Mouse (Mus musculus) spleen, postnatal 4 days (tissue): ENCODE results near the gene Rpl13a.

ENCODE experiments used
- DNase-seq, 2 experiments: peaks; one replicate each; pipeline ENCODE4 v3.0.0; 2022; ENCODE audit warnings: low spot score in 2 of 2

Rpl13a gene

DNA sequence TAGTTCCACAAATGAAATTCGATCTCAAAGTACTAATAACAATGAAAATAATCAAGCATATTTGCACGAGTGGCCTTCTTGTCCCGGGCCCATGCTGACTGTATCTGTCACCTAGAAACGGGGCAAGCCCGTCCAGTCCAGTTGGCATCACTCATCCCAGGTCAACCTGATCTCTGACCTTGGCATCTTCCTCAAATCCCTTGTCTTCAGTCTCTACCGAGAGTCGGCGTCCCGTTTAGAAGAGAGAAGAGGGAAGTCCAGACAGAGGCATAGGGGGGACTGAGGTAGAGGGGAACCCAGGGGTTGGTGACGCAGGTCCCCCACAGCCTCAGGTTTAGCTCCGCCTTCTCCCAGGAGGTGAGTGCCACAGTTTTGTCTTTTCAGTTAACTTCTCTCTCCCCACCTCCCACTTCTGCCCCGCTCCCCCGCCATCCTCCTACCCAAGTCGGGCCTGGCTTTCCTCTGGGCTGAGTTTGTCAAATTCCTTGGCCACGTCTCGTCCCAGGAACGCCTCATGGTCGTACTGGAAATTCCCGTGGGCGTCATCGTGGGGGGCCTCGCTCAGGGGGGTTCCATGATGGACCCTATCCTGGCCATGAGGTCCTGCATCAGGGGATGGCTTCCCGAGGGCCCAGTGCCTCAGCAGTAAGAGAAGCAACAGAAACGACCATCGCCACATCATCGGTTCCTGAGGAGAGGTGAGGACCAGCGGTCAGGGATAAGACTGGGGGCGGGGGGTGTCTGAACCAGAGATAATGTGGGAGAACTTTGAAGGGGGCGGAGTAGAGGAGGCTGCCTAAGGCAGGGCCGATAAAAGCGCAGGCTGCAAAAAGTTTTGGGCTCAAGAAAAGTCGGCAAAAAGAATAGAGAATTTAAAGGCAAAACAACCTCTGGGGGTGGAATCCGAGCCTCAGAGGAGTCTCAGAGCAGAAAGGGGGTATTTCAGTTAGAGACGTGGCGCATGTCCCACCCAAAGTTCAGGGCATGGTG lies 37.3 kb downstream of the Rpl13a start:
- DNase-seq: no peak

DNA sequence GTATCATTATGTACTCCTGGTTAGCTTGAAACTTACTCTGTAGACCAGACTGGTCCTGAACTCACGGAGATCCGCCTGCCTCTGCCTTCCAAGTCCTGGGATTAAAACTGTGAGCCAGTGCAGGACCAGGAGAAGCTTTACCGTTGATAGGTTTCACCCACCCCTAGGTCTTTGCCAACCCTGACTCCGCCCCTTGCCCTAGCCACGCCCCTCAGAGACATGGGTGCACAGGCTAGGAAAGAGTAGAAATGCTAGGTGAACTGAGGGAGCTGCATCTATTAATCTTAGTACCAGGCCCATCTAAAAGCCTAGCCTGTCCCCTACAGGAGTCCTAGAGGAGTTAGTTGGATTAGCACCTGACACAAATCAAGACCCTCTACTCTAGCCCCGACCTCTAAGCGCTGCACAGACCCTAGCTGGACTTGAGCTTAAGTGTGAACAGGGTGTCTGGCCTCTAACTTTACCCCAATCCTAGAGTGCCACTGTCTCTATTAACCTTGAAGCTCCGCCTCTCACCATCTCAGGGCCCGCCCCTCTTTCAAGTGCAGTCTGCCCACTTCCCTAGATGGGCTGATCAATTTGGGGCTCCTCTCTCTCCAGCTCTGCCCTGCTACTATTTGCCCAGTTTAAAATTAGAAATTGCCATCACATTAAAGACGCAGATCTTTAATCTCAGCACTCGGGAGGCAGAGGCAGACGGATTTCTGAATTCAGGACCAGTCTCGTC lies 38.1 kb downstream of the Rpl13a start:
- peak in 1 of 2 experiments; percentile 57 for DNase-seq

DNA sequence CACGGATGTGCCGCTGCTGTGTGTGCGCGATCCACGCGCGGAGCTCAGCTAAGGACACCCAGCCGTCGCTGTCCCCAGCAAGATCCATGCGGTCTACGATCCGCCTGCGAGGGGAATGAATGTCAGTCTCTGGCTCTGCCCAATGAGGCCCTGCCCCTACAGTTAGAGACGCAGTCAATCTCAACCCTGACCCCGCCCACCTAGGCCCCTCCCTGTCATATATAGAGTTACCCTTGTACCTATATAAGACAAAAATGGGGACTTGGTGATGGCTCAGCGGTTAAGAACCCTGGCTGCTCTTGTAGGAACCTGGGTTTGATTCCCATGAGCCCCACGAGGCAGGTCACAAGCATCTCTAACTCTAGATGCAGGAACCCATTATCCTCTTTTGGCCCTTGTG lies 40.0 kb downstream of the Rpl13a start:
- no peak for DNase-seq

DNA sequence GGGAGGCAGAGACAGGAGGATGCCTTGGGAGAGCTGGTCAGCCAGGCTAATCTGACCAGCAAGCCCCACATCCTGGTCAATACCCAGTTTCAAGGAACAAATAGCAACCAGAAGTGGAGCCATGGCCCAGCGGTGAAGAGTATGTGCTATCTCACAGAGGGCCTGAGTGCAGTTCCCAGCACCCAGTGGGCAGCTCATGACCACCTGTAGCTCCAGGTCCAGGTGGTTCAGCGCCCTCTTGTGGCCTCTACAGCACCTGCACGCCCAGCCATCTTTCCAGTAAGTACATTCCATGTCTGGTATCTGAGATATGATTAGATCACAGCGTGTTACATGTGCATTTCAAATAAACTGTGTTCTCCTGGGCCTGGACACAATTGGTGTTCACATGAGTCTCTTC lies 42.5 kb downstream of the Rpl13a start:
- DNase-seq: no peak

DNA sequence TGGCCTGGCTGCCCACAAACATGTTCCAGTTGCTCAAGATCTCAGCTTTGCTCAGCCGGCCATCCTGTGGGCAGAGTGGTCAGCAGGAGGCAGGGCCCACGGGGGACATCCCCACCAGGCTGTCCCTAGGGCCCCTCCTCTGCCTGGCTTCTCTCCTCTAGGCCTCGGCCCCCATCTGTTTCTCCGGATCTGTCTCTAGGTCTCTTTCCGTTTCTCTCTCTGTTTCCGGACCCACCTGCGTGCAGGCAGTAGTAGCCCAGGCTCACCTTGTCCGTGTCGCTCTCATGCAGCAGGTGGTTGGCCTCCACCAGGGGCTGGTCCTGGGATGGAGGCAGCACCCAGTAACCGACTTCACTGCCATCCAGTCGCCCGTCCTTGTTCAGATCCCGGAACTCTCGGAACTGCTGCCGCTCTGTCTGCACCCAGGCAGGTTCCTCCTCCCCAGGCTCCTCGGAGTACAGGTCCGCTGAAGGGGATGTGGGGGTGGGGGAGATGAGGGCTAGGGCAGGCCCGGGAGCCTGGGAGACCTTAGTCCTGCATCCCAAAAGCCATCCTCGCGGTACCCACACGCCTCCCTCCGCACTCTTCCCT lies 45.2 kb downstream of the Rpl13a start:
- no peak for DNase-seq

DNA sequence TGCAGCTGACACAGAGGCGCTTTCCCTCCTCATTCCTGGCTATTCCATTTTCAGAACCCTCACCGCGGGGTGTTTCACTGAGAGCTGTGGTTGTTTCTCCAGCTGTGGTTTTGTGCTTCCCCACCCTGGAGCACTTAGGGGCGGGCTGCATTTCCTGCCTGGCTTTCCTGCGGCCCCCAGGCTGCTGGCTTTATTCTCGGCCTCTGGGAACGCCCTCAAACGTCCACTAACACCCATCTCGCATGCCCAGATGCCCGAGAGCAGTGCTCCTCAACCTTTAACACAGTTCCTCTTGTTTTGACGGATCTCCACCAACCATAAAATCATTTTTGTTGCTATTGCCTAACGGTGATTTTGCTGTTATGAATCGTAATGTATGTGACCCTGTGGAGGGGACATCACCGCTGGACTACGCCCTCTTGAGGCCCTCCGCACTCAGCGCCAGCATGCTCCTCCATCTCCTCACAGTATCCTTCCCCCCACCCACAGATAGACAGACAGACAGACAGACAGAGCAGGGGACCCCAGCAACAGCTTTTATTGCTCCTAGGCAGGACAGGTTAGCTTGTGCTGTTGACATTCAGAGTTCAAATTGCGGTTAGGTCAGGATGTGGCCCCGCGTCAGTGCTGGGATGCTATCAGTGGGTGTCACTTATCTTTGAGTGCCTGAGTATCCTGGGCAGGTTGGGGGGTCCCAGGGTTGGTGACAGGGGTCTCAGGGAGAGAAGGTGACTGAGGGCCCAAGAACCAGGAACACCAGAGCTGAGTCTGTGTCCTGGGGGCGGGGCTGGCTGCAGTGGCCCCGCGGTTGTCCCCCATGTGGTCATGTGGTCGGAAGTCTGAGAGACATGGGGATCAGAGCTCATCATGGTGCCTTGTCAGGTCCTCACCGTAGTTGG lies 45.9 kb downstream of the Rpl13a start:
- peak; percentile 60 to 77 for DNase-seq

DNA sequence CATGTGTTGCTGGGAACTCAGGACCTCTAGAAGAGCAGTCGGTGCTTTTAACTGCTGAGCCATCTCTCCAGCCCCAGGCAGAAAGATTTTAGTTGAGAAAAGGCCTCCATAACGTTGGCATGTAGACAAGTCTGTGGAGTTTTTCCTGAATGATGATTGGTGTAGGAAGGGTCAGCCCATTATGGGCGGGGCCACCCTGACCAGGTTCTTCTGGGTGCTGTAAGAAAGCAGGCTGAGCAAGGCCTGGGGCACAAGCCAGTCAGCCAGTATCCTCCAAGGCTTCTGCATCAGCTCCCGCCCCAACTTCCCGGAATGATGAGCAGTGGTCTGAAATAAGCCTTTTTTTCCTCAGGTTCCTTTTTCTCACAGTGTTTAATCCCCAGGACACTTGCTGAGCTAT lies 47.5 kb downstream of the Rpl13a start:
- no peak for DNase-seq

DNA sequence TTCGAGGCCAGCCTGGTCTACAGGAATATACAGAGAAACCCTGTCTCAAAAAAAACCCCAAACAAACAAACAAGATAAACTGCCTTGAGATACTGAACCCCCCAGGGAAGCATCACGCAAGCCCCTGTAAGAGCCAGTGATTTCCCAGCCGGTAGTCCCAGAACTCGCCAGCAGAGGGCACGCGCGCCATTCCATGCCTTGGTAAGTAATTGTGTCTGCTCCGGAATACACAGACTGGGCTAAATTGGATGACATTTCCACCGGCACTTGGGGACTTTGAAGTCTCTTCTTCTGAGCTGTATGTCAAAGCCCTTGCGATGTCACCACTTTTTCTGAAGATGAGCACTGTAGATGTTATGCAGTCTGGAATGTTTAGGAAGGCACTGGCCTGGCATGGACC lies 48.7 kb downstream of the Rpl13a start:
- DNase-seq: peak; percentile 88 to 96

DNA sequence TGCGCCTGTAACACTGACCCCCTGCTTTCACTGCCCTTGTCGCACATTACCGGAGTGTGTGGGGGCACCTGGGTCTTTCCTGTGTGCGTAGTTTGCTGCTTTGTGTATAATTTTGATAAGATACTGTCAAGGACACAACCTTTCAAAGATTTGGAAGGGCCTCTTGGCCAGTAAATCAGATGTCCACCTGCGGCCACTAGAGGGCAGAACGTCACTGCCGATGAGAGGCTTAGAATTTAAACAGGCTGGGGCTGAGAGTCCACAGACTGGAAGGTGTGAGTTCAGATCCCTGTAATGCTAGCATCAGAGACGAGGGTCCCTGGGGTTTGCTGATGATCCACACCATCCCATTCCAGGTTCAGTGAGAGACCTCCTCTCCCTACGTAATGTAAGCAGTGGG lies 50.0 kb downstream of the Rpl13a start:
- DNase-seq: peak; percentile 77 to 90

DNA sequence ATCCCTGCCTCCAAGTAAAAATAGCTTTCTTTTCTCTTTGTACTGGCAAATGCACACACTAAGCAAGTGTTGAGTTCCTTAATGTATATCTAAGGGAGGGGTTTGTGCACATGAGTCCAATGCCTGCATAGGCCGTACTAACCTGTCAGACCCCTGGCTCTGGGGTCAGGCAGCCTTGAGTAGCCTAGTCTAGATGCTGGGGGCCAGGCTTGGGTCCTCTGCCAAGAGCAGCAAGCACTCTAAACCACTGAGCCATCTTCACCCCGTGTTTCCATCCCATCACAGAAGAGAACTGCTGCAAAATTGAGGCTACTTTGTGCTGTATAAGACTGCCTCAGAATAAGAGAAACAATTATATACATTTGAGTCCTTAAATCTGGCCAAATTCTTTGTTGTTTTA lies 50.7 kb downstream of the Rpl13a start:
- DNase-seq: no peak

DNA sequence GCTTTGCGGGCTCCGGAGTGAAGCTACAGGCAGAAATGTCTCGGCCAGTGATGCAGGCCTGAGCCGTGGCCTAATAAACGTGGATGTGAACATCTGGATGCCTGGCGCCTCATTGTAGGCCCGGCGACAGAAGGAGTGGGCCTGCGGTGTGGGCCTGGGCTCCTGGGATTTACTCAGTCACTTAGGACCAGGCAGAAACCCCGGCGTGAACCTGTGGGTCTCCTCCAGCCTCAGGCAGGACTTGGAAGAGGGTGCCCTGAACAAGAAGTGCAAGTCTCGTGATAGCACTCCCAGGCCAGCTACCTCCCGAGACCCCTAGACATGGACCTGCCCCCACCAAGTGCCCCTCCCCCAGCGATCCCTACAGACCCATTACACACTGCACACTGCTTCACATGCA lies 51.2 kb downstream of the Rpl13a start:
- DNase-seq: no peak

DNA sequence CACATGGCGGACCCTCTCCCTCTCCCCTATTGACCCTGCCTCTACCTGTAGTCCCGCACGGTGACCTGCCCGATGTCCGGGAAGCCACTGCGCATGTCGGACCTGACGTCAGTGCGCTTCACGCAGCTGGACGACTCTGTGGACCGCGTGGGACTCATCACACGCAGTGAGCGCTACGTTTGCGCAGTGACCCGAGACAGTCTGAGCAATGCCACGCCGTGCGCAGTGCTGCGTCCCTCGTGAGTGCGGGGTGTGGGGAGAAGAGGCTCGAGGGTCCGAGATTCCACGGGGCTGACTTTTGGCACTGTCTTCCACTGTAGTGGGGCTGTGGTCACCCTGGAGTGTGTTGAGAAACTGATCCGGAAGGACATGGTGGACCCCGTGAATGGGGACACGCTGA lies 52.1 kb downstream of the Rpl13a start:
- DNase-seq: no peak
